Comparison of ENCODE assay signal across 9 mouse cellular contexts in the genomic region with DNA sequence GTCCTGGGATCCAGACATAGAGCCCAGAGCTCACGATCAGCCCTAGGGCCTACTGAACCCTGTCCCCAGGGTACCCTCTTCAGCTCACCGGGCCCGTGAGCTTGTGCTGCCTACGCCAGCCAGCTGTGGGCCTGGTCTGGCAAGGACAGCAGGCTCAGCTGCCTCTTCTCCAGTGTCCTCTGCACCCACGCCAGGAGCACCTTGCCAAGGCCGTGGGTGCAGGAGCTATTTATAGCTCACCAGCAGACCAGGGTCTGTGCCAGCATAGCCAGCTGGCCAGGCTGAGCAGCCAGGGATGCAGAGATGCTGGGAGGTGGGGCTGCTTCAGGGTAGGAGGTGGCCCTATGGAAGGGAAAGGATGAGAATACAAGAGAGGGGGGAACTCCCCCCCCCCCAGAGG. TPM values are rescaled to one million over a fixed set of nuclear protein-coding genes. Genes with fewer than 3 reads are reported as not detected.
DNase-seq lines count a peak whose midpoint lies in the region; ATAC-seq and TF ChIP-seq lines count a peak whose summit lies in the region.
"Had no signal": no experiment of that assay in that cellular context is flagged by ENCODE, and none has a peak within 500 bp of the region (broad histone marks: within the 10 kb centered on the region; RNA-seq: fewer than 3 reads in every experiment).

No protein-coding gene starts in this region.

- peak overlapping the region; percentile 46 for H3K27ac ChIP-seq in hindbrain, embryonic 10.5 days
- H3K27ac ChIP-seq in hindbrain, embryonic 11.5 days (ENCODE audit: low read depth, low read length), result no peak overlapping the region
- H3K27ac ChIP-seq in embryonic facial prominence, embryonic 14.5 days (replicated peaks; ENCODE audit: low read depth, low read length), result 0 out of 2 replicates have a peak overlapping the region, but pooled peaks have one; percentile 3
- no peak overlapping the region; the same call in 1 of the 2 replicates for H3K27ac ChIP-seq in stomach, postnatal 0 days (replicated peaks)
- H3K27ac ChIP-seq: midbrain, embryonic 12.5 days had no signal

- no peak for ATAC-seq in hindbrain, embryonic 11.5 days (ENCODE audit: low FRiP score)
- ATAC-seq in embryonic facial prominence, embryonic 14.5 days (ENCODE audit: low read depth), result 0 out of 2 replicates have a peak, but pooled peaks have one; percentile 23
- ATAC-seq in stomach, postnatal 0 days (ENCODE audit: low FRiP score, low TSS enrichment), result peak; percentile 31; the same call in 1 of the 2 replicates

- H3K36me3 ChIP-seq in hindbrain, embryonic 10.5 days, result peaks cover 64% of the 10 kb centered on the region
- H3K36me3 ChIP-seq in hindbrain, embryonic 11.5 days (ENCODE audit: control insufficient read depth, insufficient read depth, low read length), result no peaks in the 10 kb centered on the region; the same call in none of the 2 replicates
- H3K36me3 ChIP-seq in embryonic facial prominence, embryonic 14.5 days (ENCODE audit: control insufficient read depth, insufficient read depth, low read length), result peaks cover 46% of the 10 kb centered on the region; the same call in 1 of the 2 replicates
- peaks cover 16% of the 10 kb centered on the region for H3K36me3 ChIP-seq in stomach, postnatal 0 days (ENCODE audit: control insufficient read depth, insufficient read depth, low read length)

- H3K4me1 ChIP-seq in hindbrain, embryonic 10.5 days (replicated peaks), result peaks cover 54% of the 10 kb centered on the region
- 0 out of 2 replicates have a peak, but pooled peaks cover 2% of the 10 kb centered on the region for H3K4me1 ChIP-seq in hindbrain, embryonic 11.5 days (replicated peaks; ENCODE audit: control insufficient read depth, insufficient read depth, low read length)
- H3K4me1 ChIP-seq in embryonic facial prominence, embryonic 14.5 days (ENCODE audit: control insufficient read depth, insufficient read depth, low read length), result peaks cover 15% of the 10 kb centered on the region
- H3K4me1 ChIP-seq in stomach, postnatal 0 days (replicated peaks; ENCODE audit: control insufficient read depth, insufficient read depth), result peaks cover 4% of the 10 kb centered on the region; the same call in 1 of the 2 replicates

- DNase-seq in hindbrain, embryonic 10.5 days (ENCODE audit: low spot score), result no peak
- DNase-seq in hindbrain, embryonic 11.5 days (ENCODE audit: low spot score), result no peak
- DNase-seq in embryonic facial prominence, embryonic 14.5 days (ENCODE audit: low spot score), result peak; percentile 31
- peak; percentile 80 to 85 for DNase-seq in heart, adult 9 months (ENCODE audit: low spot score in 2 of 2)
- peak; percentile 79 for DNase-seq in kidney, postnatal 14 days
- peak; percentile 59 for DNase-seq in lung, postnatal 14 days
- DNase-seq in stomach, postnatal 0 days (ENCODE audit: low spot score), result no peak
- DNase-seq in urinary bladder, adult 2 months (ENCODE audit: low spot score), result no peak

- no peak overlapping the region for H3K4me3 ChIP-seq in hindbrain, embryonic 10.5 days
- H3K4me3 ChIP-seq in hindbrain, embryonic 11.5 days (ENCODE audit: low read depth, low read length), result no peak overlapping the region
- H3K4me3 ChIP-seq in embryonic facial prominence, embryonic 14.5 days (ENCODE audit: low read depth, low read length), result no peak overlapping the region
- H3K4me3 ChIP-seq in stomach, postnatal 0 days (ENCODE audit: low read depth, low read length), result no peak overlapping the region
- H3K4me3 ChIP-seq: midbrain, embryonic 12.5 days had no signal

- H3K27me3 ChIP-seq in hindbrain, embryonic 10.5 days (ENCODE audit: insufficient read depth, poor library complexity, severe bottlenecking), result no peaks in the 10 kb centered on the region
- no peaks in the 10 kb centered on the region for H3K27me3 ChIP-seq in hindbrain, embryonic 11.5 days (ENCODE audit: control insufficient read depth, insufficient read depth, low read length)
- no peaks in the 10 kb centered on the region for H3K27me3 ChIP-seq in embryonic facial prominence, embryonic 14.5 days (replicated peaks; ENCODE audit: control insufficient read depth, insufficient read depth, low read length)
- no peaks in the 10 kb centered on the region for H3K27me3 ChIP-seq in stomach, postnatal 0 days (ENCODE audit: control insufficient read depth, insufficient read depth, low read length)
- H3K27me3 ChIP-seq: midbrain, embryonic 12.5 days had no signal

- H3K4me2 ChIP-seq in hindbrain, embryonic 11.5 days (replicated peaks; ENCODE audit: low read depth, low read length), result no peak overlapping the region
- H3K4me2 ChIP-seq in embryonic facial prominence, embryonic 14.5 days (ENCODE audit: low read depth, low read length), result no peak overlapping the region
- H3K4me2 ChIP-seq in stomach, postnatal 0 days (replicated peaks; ENCODE audit: low read depth), result no peak overlapping the region
- H3K4me2 ChIP-seq: midbrain, embryonic 12.5 days had no signal

- no peaks in the 10 kb centered on the region for H3K9me3 ChIP-seq in hindbrain, embryonic 10.5 days
- H3K9me3 ChIP-seq in hindbrain, embryonic 11.5 days (ENCODE audit: control insufficient read depth, low read length), result no peaks in the 10 kb centered on the region
- no peaks in the 10 kb centered on the region for H3K9me3 ChIP-seq in embryonic facial prominence, embryonic 14.5 days (ENCODE audit: control insufficient read depth, low read length)
- no peaks in the 10 kb centered on the region for H3K9me3 ChIP-seq in stomach, postnatal 0 days (ENCODE audit: control insufficient read depth, low read length)
- H3K9me3 ChIP-seq: midbrain, embryonic 12.5 days had no signal

- no peak overlapping the region for H3K9ac ChIP-seq in hindbrain, embryonic 11.5 days (ENCODE audit: low read depth, low read length)
- H3K9ac ChIP-seq in embryonic facial prominence, embryonic 14.5 days (ENCODE audit: low read depth, low read length), result no peak overlapping the region
- H3K9ac ChIP-seq in stomach, postnatal 0 days (ENCODE audit: low read length), result no peak overlapping the region
- H3K9ac ChIP-seq: midbrain, embryonic 12.5 days had no signal

- TF ChIP-seq CTCF in stomach, postnatal 0 days (IDR thresholded peaks at IDR 0.05; ENCODE audit: low read depth), result no peak

- WGBS in hindbrain, embryonic 10.5 days, result 86% methylated on average over 6 of the region's 6 CpGs
- WGBS in hindbrain, embryonic 11.5 days, result 86% methylated on average over 6 of the region's 6 CpGs
- WGBS in embryonic facial prominence, embryonic 14.5 days, result 68% methylated on average over 6 of the region's 6 CpGs
- WGBS in stomach, postnatal 0 days, result 66% methylated on average over 6 of the region's 6 CpGs

- TF ChIP-seq EP300 in stomach, postnatal 0 days (optimal IDR thresholded peaks at IDR 0.05), result no peak

RNA-seq across cellular contexts. Expression of gene Hdac7, which starts 32.2 kb away (rescaled TPM):
- polyA plus RNA-seq in hindbrain, embryonic 10.5 days (2016; fragmentation: Nextera tagmentation; extraction: Ambion mirVana), result 25.7 and 32.7 TPM in 2 replicates
- 17.9 and 19.4 TPM in 2 replicates for polyA plus RNA-seq in hindbrain, embryonic 11.5 days (2014; fragmentation: Nextera tagmentation; extraction: Ambion mirVana)
- polyA plus RNA-seq in embryonic facial prominence, embryonic 14.5 days (2014; fragmentation: Nextera tagmentation; extraction: Ambion mirVana), result 30.8 and 31.7 TPM in 2 replicates
- polyA plus RNA-seq in stomach, postnatal 0 days (2015; fragmentation: Nextera tagmentation; extraction: Ambion mirVana), result 8.0 and 9.4 TPM in 2 replicates
- 45.3 and 45.8 TPM in 2 replicates for polyA plus RNA-seq in urinary bladder, adult 2 months (2012; rRNA removed)

RNA-seq across cellular contexts. Expression of gene Slc48a1, which starts 33.8 kb away (rescaled TPM):
- polyA plus RNA-seq in hindbrain, embryonic 10.5 days (2016; fragmentation: Nextera tagmentation; extraction: Ambion mirVana), result 28.8 and 31.3 TPM in 2 replicates
- 28.1 and 28.4 TPM in 2 replicates for polyA plus RNA-seq in hindbrain, embryonic 11.5 days (2014; fragmentation: Nextera tagmentation; extraction: Ambion mirVana)
- polyA plus RNA-seq in embryonic facial prominence, embryonic 14.5 days (2014; fragmentation: Nextera tagmentation; extraction: Ambion mirVana), result 37.5 and 41.9 TPM in 2 replicates
- 36.7 and 40.7 TPM in 2 replicates for polyA plus RNA-seq in stomach, postnatal 0 days (2015; fragmentation: Nextera tagmentation; extraction: Ambion mirVana)
- 72.4 and 91.1 TPM in 2 replicates for polyA plus RNA-seq in urinary bladder, adult 2 months (2012; rRNA removed)

RNA-seq across cellular contexts. Expression of gene Rapgef3, which starts 44.4 kb away (rescaled TPM):
- polyA plus RNA-seq in hindbrain, embryonic 10.5 days (2016; fragmentation: Nextera tagmentation; extraction: Ambion mirVana), result 6.2 and 6.7 TPM in 2 replicates
- 3.6 and 4.0 TPM in 2 replicates for polyA plus RNA-seq in hindbrain, embryonic 11.5 days (2014; fragmentation: Nextera tagmentation; extraction: Ambion mirVana)
- 8.0 and 8.3 TPM in 2 replicates for polyA plus RNA-seq in embryonic facial prominence, embryonic 14.5 days (2014; fragmentation: Nextera tagmentation; extraction: Ambion mirVana)
- polyA plus RNA-seq in stomach, postnatal 0 days (2015; fragmentation: Nextera tagmentation; extraction: Ambion mirVana), result 3.2 and 4.2 TPM in 2 replicates
- 17.8 and 19.2 TPM in 2 replicates for polyA plus RNA-seq in urinary bladder, adult 2 months (2012; rRNA removed)

Comparison
In these comparisons a context has a peak if more than half of its experiments do, and no peak if none do; other contexts are left out.
1. H3K27ac ChIP-seq: peak in hindbrain, embryonic 10.5 days (single experiment) and embryonic facial prominence, embryonic 14.5 days (single experiment); none in hindbrain, embryonic 11.5 days (single experiment) and stomach, postnatal 0 days (single experiment).
2. DNase-seq: peak in embryonic facial prominence, embryonic 14.5 days (single experiment), heart, adult 9 months (2 of 2), kidney, postnatal 14 days (single experiment) and lung, postnatal 14 days (single experiment); none in hindbrain, embryonic 10.5 days (single experiment), hindbrain, embryonic 11.5 days (single experiment), stomach, postnatal 0 days (single experiment) and urinary bladder, adult 2 months (single experiment).